ENCODE assay signal across 8 mouse cellular contexts in genomic region chr16:44270606-44271005, GRCm38 (mm10).
DNase-seq lines count a peak whose midpoint lies in the region; ATAC-seq and TF ChIP-seq lines count a peak whose summit lies in the region.

No protein-coding gene starts in this region.

- H3K4me3 ChIP-seq in heart, postnatal 0 days (ENCODE audit: low read depth, low read length), result no peak overlapping the region
- H3K4me3 ChIP-seq in stomach, embryonic 16.5 days (replicated peaks; ENCODE audit: low read length), result no peak overlapping the region
- no peak overlapping the region for H3K4me3 ChIP-seq in hindbrain, postnatal 0 days (ENCODE audit: low read length)

- H3K27me3 ChIP-seq in heart, postnatal 0 days (ENCODE audit: control insufficient read depth, insufficient read depth, low read length), result no peaks in the 10 kb centered on the region
- no peaks in the 10 kb centered on the region for H3K27me3 ChIP-seq in stomach, embryonic 16.5 days (ENCODE audit: control insufficient read depth, insufficient read depth, low read length)
- H3K27me3 ChIP-seq in hindbrain, postnatal 0 days (ENCODE audit: insufficient read depth, low read length), result no peaks in the 10 kb centered on the region

- no peak overlapping the region for H3K27ac ChIP-seq in heart, postnatal 0 days (ENCODE audit: low read depth)
- H3K27ac ChIP-seq in stomach, embryonic 16.5 days (ENCODE audit: low read length), result peak overlapping the region; percentile 56
- no peak overlapping the region for H3K27ac ChIP-seq in hindbrain, postnatal 0 days

- peaks cover 8% of the 10 kb centered on the region; the same call in 1 of the 2 replicates for H3K4me1 ChIP-seq in heart, postnatal 0 days (ENCODE audit: control insufficient read depth, insufficient read depth)
- H3K4me1 ChIP-seq in stomach, embryonic 16.5 days (ENCODE audit: control insufficient read depth, insufficient read depth, low read length), result peaks cover 9% of the 10 kb centered on the region; the same call in 1 of the 2 replicates
- H3K4me1 ChIP-seq in hindbrain, postnatal 0 days (ENCODE audit: insufficient read depth, low read length), result no peaks in the 10 kb centered on the region

- no peak overlapping the region for H3K9ac ChIP-seq in heart, postnatal 0 days (replicated peaks; ENCODE audit: low read depth, low read length)
- no peak overlapping the region for H3K9ac ChIP-seq in stomach, embryonic 16.5 days (ENCODE audit: low read length)
- H3K9ac ChIP-seq in hindbrain, postnatal 0 days (replicated peaks; ENCODE audit: low read length), result no peak overlapping the region

- TF ChIP-seq CTCF in heart, postnatal 0 days (IDR thresholded peaks at IDR 0.05; ENCODE audit: low read depth), result no peak
- TF ChIP-seq CTCF in hindbrain, postnatal 0 days (IDR thresholded peaks at IDR 0.05; ENCODE audit: low read depth), result no peak

- 68% methylated on average over 5 of the region's 5 CpGs for WGBS in heart, postnatal 0 days
- 33% methylated on average over 5 of the region's 5 CpGs for WGBS in stomach, embryonic 16.5 days
- 65% methylated on average over 5 of the region's 5 CpGs for WGBS in hindbrain, postnatal 0 days

- no peaks in the 10 kb centered on the region for H3K9me3 ChIP-seq in heart, postnatal 0 days (replicated peaks; ENCODE audit: control insufficient read depth, low read length)
- H3K9me3 ChIP-seq in stomach, embryonic 16.5 days (replicated peaks; ENCODE audit: control insufficient read depth, low read length), result no peaks in the 10 kb centered on the region
- no peaks in the 10 kb centered on the region for H3K9me3 ChIP-seq in hindbrain, postnatal 0 days (ENCODE audit: low read length)

- DNase-seq in testis, postnatal 14 days (ENCODE audit: low spot score), result peak; percentile 25
- no peak for DNase-seq in testis, postnatal 10 days (ENCODE audit: low spot score)
- no peak for DNase-seq in heart, postnatal 0 days (ENCODE audit: low spot score)
- peak; percentile 67 for DNase-seq in kidney, postnatal 14 days
- no peak for DNase-seq in right cerebral cortex, postnatal 4 days
- no peak for DNase-seq in hindbrain, postnatal 0 days (ENCODE audit: low spot score)

- peak; percentile 24; the same call in 1 of the 2 replicates for ATAC-seq in heart, postnatal 0 days (ENCODE audit: insufficient read depth, low read depth)
- peak; percentile 58 for ATAC-seq in stomach, embryonic 16.5 days (ENCODE audit: insufficient read depth, low FRiP score)
- ATAC-seq in inflammation-experienced regulatory T-cells, adult 6 months, result no peak
- ATAC-seq in hindbrain, postnatal 0 days, result no peak

- no peak overlapping the region for H3K4me2 ChIP-seq in heart, postnatal 0 days (ENCODE audit: low read depth, low read length)
- no peak overlapping the region for H3K4me2 ChIP-seq in stomach, embryonic 16.5 days (ENCODE audit: low read depth, low read length)
- H3K4me2 ChIP-seq in hindbrain, postnatal 0 days (ENCODE audit: low read depth, low read length), result no peak overlapping the region

- no peaks in the 10 kb centered on the region for H3K36me3 ChIP-seq in heart, postnatal 0 days (replicated peaks; ENCODE audit: control insufficient read depth, insufficient read depth, low read length)
- H3K36me3 ChIP-seq in stomach, embryonic 16.5 days (ENCODE audit: control insufficient read depth, insufficient read depth, low read length), result no peaks in the 10 kb centered on the region
- no peaks in the 10 kb centered on the region for H3K36me3 ChIP-seq in hindbrain, postnatal 0 days (ENCODE audit: insufficient read depth, low read length)

- TF ChIP-seq EP300 in heart, postnatal 0 days (IDR thresholded peaks at IDR 0.05; ENCODE audit: low read depth), result no peak

Comparison
In these comparisons a context has a peak if more than half of its experiments do, and no peak if none do; other contexts are left out.
1. DNase-seq: peak in testis, postnatal 14 days (single experiment) and kidney, postnatal 14 days (single experiment); none in testis, postnatal 10 days (single experiment), heart, postnatal 0 days (single experiment), right cerebral cortex, postnatal 4 days (single experiment) and hindbrain, postnatal 0 days (single experiment).
2. ATAC-seq: peak in heart, postnatal 0 days (single experiment) and stomach, embryonic 16.5 days (single experiment); none in inflammation-experienced regulatory T-cells, adult 6 months (single experiment) and hindbrain, postnatal 0 days (single experiment).